Mouse (Mus musculus): ENCODE results near the gene Mb. TPM values are rescaled to one million over a fixed set of nuclear protein-coding genes. Genes with fewer than 3 reads are reported as not detected.

The Mb gene
- polyA plus RNA-seq, 1 experiment from 2014 or later, result 0.20 TPM

GRCm38 (mm10) chr15:77036320-77036988 lies 14.0 kb downstream of the Mb start:
- Histone ChIP-seq H3K27me3 (ENCODE audit: poor library complexity, severe bottlenecking) (no peaks in the 10 kb centered on the region), H3K4me1 (peaks cover 44% of the 10 kb centered on the region), H3K27ac (peak overlapping the region; percentile 82), H3K36me3 (replicated peaks) (no peaks in the 10 kb centered on the region), H3K9me3 (no peaks in the 10 kb centered on the region), H3K4me3 (no peak overlapping the region)
- DNase-seq (ENCODE audit: extremely low spot score, low spot score), result no peak
- 79% methylated on average over 11 of the region's 11 CpGs for WGBS

GRCm38 (mm10) chr15:77035643-77036042 lies 14.8 kb downstream of the Mb start:
- WGBS, result 90% methylated on average over 3 of the region's 3 CpGs
- DNase-seq (ENCODE audit: extremely low spot score, low spot score), result no peak
- peak overlapping the region; percentile 82 for H3K27ac ChIP-seq
- no peaks in the 10 kb centered on the region for H3K36me3 ChIP-seq (replicated peaks)
- no peak overlapping the region for H3K4me3 ChIP-seq
- H3K4me1 ChIP-seq, result peaks cover 45% of the 10 kb centered on the region
- no peaks in the 10 kb centered on the region for H3K9me3 ChIP-seq
- H3K27me3 ChIP-seq (ENCODE audit: poor library complexity, severe bottlenecking), result no peaks in the 10 kb centered on the region

GRCm38 (mm10) chr15:77034526-77034925 lies 15.9 kb downstream of the Mb start:
- H3K27ac ChIP-seq, result no peak overlapping the region
- peaks cover 34% of the 10 kb centered on the region for H3K4me1 ChIP-seq
- H3K27me3 ChIP-seq (ENCODE audit: poor library complexity, severe bottlenecking), result no peaks in the 10 kb centered on the region
- no peak overlapping the region for H3K4me3 ChIP-seq
- WGBS, result 74% methylated on average over 6 of the region's 6 CpGs
- H3K36me3 ChIP-seq (replicated peaks), result no peaks in the 10 kb centered on the region
- no peaks in the 10 kb centered on the region for H3K9me3 ChIP-seq
- DNase-seq (ENCODE audit: extremely low spot score, low spot score), result no peak

- 58% methylated on average over 3 of the region's 3 CpGs for WGBS
- no peaks in the 10 kb centered on the region for H3K36me3 ChIP-seq (replicated peaks)
These were observed 19.2 kb downstream of the Mb start for GRCm38 (mm10) chr15:77031271-77031670.

GRCm38 (mm10) chr15:77029331-77029991 lies 21.0 kb downstream of the Mb start:
- Histone ChIP-seq H3K27ac (peak overlapping the region; percentile 66; the same call in 1 of the 2 replicates), H3K27me3 (ENCODE audit: poor library complexity, severe bottlenecking) (no peaks in the 10 kb centered on the region), H3K4me1 (peaks cover 21% of the 10 kb centered on the region), H3K9me3 (no peaks in the 10 kb centered on the region), H3K36me3 (replicated peaks) (no peaks in the 10 kb centered on the region), H3K4me3 (no peak overlapping the region)
- peak; percentile 70 for DNase-seq (ENCODE audit: extremely low spot score, low spot score)
- 32% methylated on average over 7 of the region's 7 CpGs for WGBS

More at GRCm38 (mm10) chr15:77031271-77031670, 19.2 kb downstream of the Mb start:
- Histone ChIP-seq H3K9me3 (no peaks in the 10 kb centered on the region), H3K27ac (no peak overlapping the region), H3K4me1 (peaks cover 19% of the 10 kb centered on the region), H3K27me3 (ENCODE audit: poor library complexity, severe bottlenecking) (no peaks in the 10 kb centered on the region), H3K4me3 (no peak overlapping the region)
- DNase-seq (ENCODE audit: extremely low spot score, low spot score), result no peak

- Histone ChIP-seq H3K9me3 (no peaks in the 10 kb centered on the region), H3K27ac (peak overlapping the region; percentile 48; the same call in 1 of the 2 replicates), H3K36me3 (replicated peaks) (no peaks in the 10 kb centered on the region), H3K4me1 (peaks cover 22% of the 10 kb centered on the region), H3K27me3 (ENCODE audit: poor library complexity, severe bottlenecking) (no peaks in the 10 kb centered on the region), H3K4me3 (no peak overlapping the region)
- DNase-seq (ENCODE audit: extremely low spot score, low spot score), result no peak
- 72% methylated on average over 6 of the region's 6 CpGs for WGBS
These were observed 22.8 kb downstream of the Mb start for GRCm38 (mm10) chr15:77027675-77028074.

- H3K36me3 ChIP-seq (replicated peaks), result no peaks in the 10 kb centered on the region
- H3K27ac ChIP-seq, result peak overlapping the region; percentile 48; the same call in 1 of the 2 replicates
- H3K4me3 ChIP-seq, result no peak overlapping the region
- no peaks in the 10 kb centered on the region for H3K9me3 ChIP-seq
- 83% methylated on average over 3 of the region's 3 CpGs for WGBS
- peaks cover 23% of the 10 kb centered on the region for H3K4me1 ChIP-seq
- DNase-seq (ENCODE audit: extremely low spot score, low spot score), result no peak
- no peaks in the 10 kb centered on the region for H3K27me3 ChIP-seq (ENCODE audit: poor library complexity, severe bottlenecking)
These were observed 23.4 kb downstream of the Mb start for GRCm38 (mm10) chr15:77027117-77027516.

- no peaks in the 10 kb centered on the region for H3K27me3 ChIP-seq (ENCODE audit: poor library complexity, severe bottlenecking)
- no peak overlapping the region for H3K4me3 ChIP-seq
- DNase-seq (ENCODE audit: extremely low spot score, low spot score), result no peak
- H3K9me3 ChIP-seq, result no peaks in the 10 kb centered on the region
- WGBS, result 85% methylated on average over 5 of the region's 5 CpGs
- peaks cover 18% of the 10 kb centered on the region for H3K4me1 ChIP-seq
- 0 out of 2 replicates have a peak overlapping the region, but pooled peaks have one; percentile 17 for H3K27ac ChIP-seq
- H3K36me3 ChIP-seq (replicated peaks), result no peaks in the 10 kb centered on the region
These were observed 24.4 kb downstream of the Mb start for GRCm38 (mm10) chr15:77025884-77026583.

GRCm38 (mm10) chr15:77022401-77022957 lies 28.0 kb downstream of the Mb start:
- H3K4me1 ChIP-seq, result peaks cover 9% of the 10 kb centered on the region
- DNase-seq (ENCODE audit: extremely low spot score, low spot score), result no peak
- H3K27me3 ChIP-seq (ENCODE audit: poor library complexity, severe bottlenecking), result no peaks in the 10 kb centered on the region
- H3K36me3 ChIP-seq (replicated peaks), result no peaks in the 10 kb centered on the region
- H3K27ac ChIP-seq, result no peak overlapping the region; the same call in 1 of the 2 replicates
- no peak overlapping the region for H3K4me3 ChIP-seq
- WGBS, result 78% methylated on average over 5 of the region's 5 CpGs
- H3K9me3 ChIP-seq, result no peaks in the 10 kb centered on the region

GRCm38 (mm10) chr15:77021851-77022250 lies 28.6 kb downstream of the Mb start:
- Histone ChIP-seq H3K4me3 (no peak overlapping the region), H3K27me3 (ENCODE audit: poor library complexity, severe bottlenecking) (no peaks in the 10 kb centered on the region), H3K4me1 (peaks cover 9% of the 10 kb centered on the region), H3K9me3 (no peaks in the 10 kb centered on the region), H3K27ac (no peak overlapping the region), H3K36me3 (replicated peaks) (no peaks in the 10 kb centered on the region)
- WGBS, result 89% methylated on average over 4 of the region's 4 CpGs
- DNase-seq (ENCODE audit: extremely low spot score, low spot score), result no peak

GRCm38 (mm10) chr15:77021056-77021455 lies 29.4 kb downstream of the Mb start:
- Histone ChIP-seq H3K4me3 (no peak overlapping the region), H3K4me1 (peaks cover 6% of the 10 kb centered on the region), H3K27me3 (ENCODE audit: poor library complexity, severe bottlenecking) (no peaks in the 10 kb centered on the region), H3K9me3 (no peaks in the 10 kb centered on the region), H3K27ac (no peak overlapping the region), H3K36me3 (replicated peaks) (no peaks in the 10 kb centered on the region)
- 86% methylated on average over 3 of the region's 3 CpGs for WGBS
- DNase-seq (ENCODE audit: extremely low spot score, low spot score), result no peak

- 88% methylated on average over 4 of the region's 4 CpGs for WGBS
- Histone ChIP-seq H3K4me3 (no peak overlapping the region), H3K4me1 (peaks cover 3% of the 10 kb centered on the region), H3K27ac (no peak overlapping the region), H3K9me3 (no peaks in the 10 kb centered on the region), H3K36me3 (replicated peaks) (no peaks in the 10 kb centered on the region), H3K27me3 (ENCODE audit: poor library complexity, severe bottlenecking) (no peaks in the 10 kb centered on the region)
- DNase-seq (ENCODE audit: extremely low spot score, low spot score), result no peak
These were observed 30.3 kb downstream of the Mb start for GRCm38 (mm10) chr15:77020136-77020535.

Measured in forebrain, embryonic 10.5 days (tissue).